Comparison of ENCODE assay signal across 27 mouse cellular contexts in genomic region chr9:42277606-42278005, GRCm38 (mm10).
"Had no signal": no experiment of that assay in that cellular context is flagged by ENCODE, and none has a peak within 500 bp of the region (broad histone marks: within the 10 kb centered on the region; RNA-seq: fewer than 3 reads in every experiment).

No protein-coding gene starts in this region.

- H3K9ac ChIP-seq: embryonic facial prominence, embryonic 12.5 days; embryonic facial prominence, embryonic 13.5 days; embryonic facial prominence, embryonic 15.5 days; forebrain, embryonic 12.5 days; forebrain, embryonic 13.5 days; forebrain, embryonic 15.5 days; forebrain, postnatal 0 days had no signal

- ATAC-seq: forebrain, embryonic 13.5 days; forebrain, embryonic 14.5 days; forebrain, embryonic 15.5 days; forebrain, embryonic 16.5 days; forebrain, postnatal 0 days had no signal

- H3K27me3 ChIP-seq: embryonic facial prominence, embryonic 12.5 days; embryonic facial prominence, embryonic 13.5 days; embryonic facial prominence, embryonic 15.5 days; forebrain, embryonic 13.5 days; forebrain, embryonic 15.5 days had no signal

- H3K4me3 ChIP-seq: embryonic facial prominence, embryonic 10.5 days; embryonic facial prominence, embryonic 12.5 days; embryonic facial prominence, embryonic 13.5 days; embryonic facial prominence, embryonic 15.5 days; erythroblast, embryonic 14.5 days; forebrain, embryonic 10.5 days; forebrain, embryonic 12.5 days; forebrain, embryonic 13.5 days; forebrain, embryonic 15.5 days; gastrocnemius, adult 2 months; heart, adult 2 months had no signal

- H3K4me1 ChIP-seq: embryonic facial prominence, embryonic 10.5 days; embryonic facial prominence, embryonic 12.5 days; embryonic facial prominence, embryonic 13.5 days; embryonic facial prominence, embryonic 15.5 days; forebrain, embryonic 10.5 days; forebrain, embryonic 12.5 days; forebrain, embryonic 13.5 days; forebrain, embryonic 15.5 days had no signal

- H3K9me3 ChIP-seq: embryonic facial prominence, embryonic 10.5 days; embryonic facial prominence, embryonic 12.5 days; embryonic facial prominence, embryonic 13.5 days; embryonic facial prominence, embryonic 15.5 days; forebrain, embryonic 10.5 days; forebrain, embryonic 12.5 days; forebrain, embryonic 13.5 days; forebrain, embryonic 15.5 days had no signal

- H3K4me2 ChIP-seq: embryonic facial prominence, embryonic 12.5 days; embryonic facial prominence, embryonic 13.5 days; embryonic facial prominence, embryonic 15.5 days; forebrain, embryonic 12.5 days; forebrain, embryonic 13.5 days; forebrain, embryonic 15.5 days had no signal

- DNase-seq: cerebellum, adult 2 months; cerebellum, adult 8-10 months; cerebellum, adult 9-10 months; cerebellum, adult 9-11 months; cerebellum, postnatal 10 days; cerebellum, postnatal 14 days; cerebellum, postnatal 25 days; cerebellum, postnatal 36 days; embryo, embryonic 11 days; forebrain, postnatal 0 days; gastrocnemius, adult 2 months; gastrocnemius, postnatal 10 days; gastrocnemius, postnatal 14 days; gastrocnemius, postnatal 25 days; gastrocnemius, postnatal 36 days; heart, adult 2 months had no signal

- H3K27ac ChIP-seq: embryonic facial prominence, embryonic 10.5 days; embryonic facial prominence, embryonic 12.5 days; embryonic facial prominence, embryonic 13.5 days; embryonic facial prominence, embryonic 15.5 days; forebrain, embryonic 10.5 days; forebrain, embryonic 12.5 days; forebrain, embryonic 13.5 days; forebrain, embryonic 15.5 days; gastrocnemius, adult 2 months; heart, adult 2 months had no signal

- H3K36me3 ChIP-seq: embryonic facial prominence, embryonic 10.5 days; embryonic facial prominence, embryonic 12.5 days; embryonic facial prominence, embryonic 13.5 days; embryonic facial prominence, embryonic 15.5 days; forebrain, embryonic 10.5 days; forebrain, embryonic 12.5 days; forebrain, embryonic 15.5 days had no signal
